Mouse (Mus musculus): ENCODE results near the gene Tmem145. TPM values are rescaled to one million over a fixed set of nuclear protein-coding genes. Genes with fewer than 3 reads are reported as not detected.

Tmem145 gene
- polyA plus RNA-seq, 1 experiment: 226 TPM

GRCm38 (mm10) chr7:25279076-25279860 lies 26.6 kb upstream of the Tmem145 start:
- Histone ChIP-seq H3K27me3 (ENCODE audit: control insufficient read depth, insufficient read depth, low read length) (no peaks in the 10 kb centered on the region), H3K27ac (ENCODE audit: insufficient read depth, low read length) (peak overlapping the region; percentile 99), H3K4me1 (ENCODE audit: control insufficient read depth, insufficient read depth, low read length) (peaks cover 36% of the 10 kb centered on the region), H3K4me3 (replicated peaks; ENCODE audit: insufficient read depth, low read depth, low read length) (peak overlapping the region; percentile 90)
- peak; percentile 93 for DNase-seq
- 1% methylated on average over 49 of the region's 49 CpGs for WGBS
- TF ChIP-seq POLR2A (IDR thresholded peaks at IDR 0.05; ENCODE audit: borderline replicate concordance, insufficient read depth, low read length): peak; percentile 43; the same call in 1 of the 2 replicates
- no peak for TF ChIP-seq CTCF (IDR thresholded peaks at IDR 0.05; ENCODE audit: borderline replicate concordance, insufficient read depth, low read depth, low read length)

GRCm38 (mm10) chr7:25279861-25280791 lies 25.8 kb upstream of the Tmem145 start:
- Histone ChIP-seq H3K27ac (ENCODE audit: insufficient read depth, low read length) (peak overlapping the region; percentile 99), H3K4me3 (replicated peaks; ENCODE audit: insufficient read depth, low read depth, low read length) (peak overlapping the region; percentile 90), H3K4me1 (ENCODE audit: control insufficient read depth, insufficient read depth, low read length) (peaks cover 37% of the 10 kb centered on the region), H3K27me3 (ENCODE audit: control insufficient read depth, insufficient read depth, low read length) (no peaks in the 10 kb centered on the region)
- WGBS: 5% methylated on average over 6 of the region's 6 CpGs
- TF ChIP-seq CTCF (IDR thresholded peaks at IDR 0.05; ENCODE audit: borderline replicate concordance, insufficient read depth, low read depth, low read length): no peak
- peak; percentile 54 to 60 for DNase-seq

GRCm38 (mm10) chr7:25281166-25281733 lies 24.7 kb upstream of the Tmem145 start:
- peak in 1 of 2 experiments; percentile 34 for DNase-seq
- Histone ChIP-seq H3K27me3 (ENCODE audit: control insufficient read depth, insufficient read depth, low read length) (no peaks in the 10 kb centered on the region), H3K4me3 (replicated peaks; ENCODE audit: insufficient read depth, low read depth, low read length) (peak overlapping the region; percentile 57), H3K27ac (ENCODE audit: insufficient read depth, low read length) (peak overlapping the region; percentile 99), H3K4me1 (ENCODE audit: control insufficient read depth, insufficient read depth, low read length) (peaks cover 34% of the 10 kb centered on the region)
- no peak for TF ChIP-seq POLR2A (IDR thresholded peaks at IDR 0.05; ENCODE audit: borderline replicate concordance, insufficient read depth, low read length)
- no peak for TF ChIP-seq CTCF (IDR thresholded peaks at IDR 0.05; ENCODE audit: borderline replicate concordance, insufficient read depth, low read depth, low read length)
- 14% methylated on average over 12 of the region's 12 CpGs for WGBS

GRCm38 (mm10) chr7:25281734-25282601 lies 23.9 kb upstream of the Tmem145 start:
- no peaks in the 10 kb centered on the region for H3K27me3 ChIP-seq (ENCODE audit: control insufficient read depth, insufficient read depth, low read length)
- peak; percentile 97 to 98 for DNase-seq
- TF ChIP-seq POLR2A (IDR thresholded peaks at IDR 0.05; ENCODE audit: borderline replicate concordance, insufficient read depth, low read length): peak; percentile 56; the same call in 1 of the 2 replicates
- no peak for TF ChIP-seq CTCF (IDR thresholded peaks at IDR 0.05; ENCODE audit: borderline replicate concordance, insufficient read depth, low read depth, low read length)
- 1% methylated on average over 107 of the region's 108 CpGs for WGBS
- peak overlapping the region; percentile 96 for H3K4me3 ChIP-seq (replicated peaks; ENCODE audit: insufficient read depth, low read depth, low read length)
- H3K4me1 ChIP-seq (ENCODE audit: control insufficient read depth, insufficient read depth, low read length): peaks cover 34% of the 10 kb centered on the region
- peak overlapping the region; percentile 99 for H3K27ac ChIP-seq (ENCODE audit: insufficient read depth, low read length)

GRCm38 (mm10) chr7:25282731-25283211 lies 23.1 kb upstream of the Tmem145 start:
- no peaks in the 10 kb centered on the region for H3K27me3 ChIP-seq (ENCODE audit: control insufficient read depth, insufficient read depth, low read length)
- peaks cover 30% of the 10 kb centered on the region for H3K4me1 ChIP-seq (ENCODE audit: control insufficient read depth, insufficient read depth, low read length)
- peak overlapping the region; percentile 59 for H3K27ac ChIP-seq (ENCODE audit: insufficient read depth, low read length)
- peak overlapping the region; percentile 96 for H3K4me3 ChIP-seq (replicated peaks; ENCODE audit: insufficient read depth, low read depth, low read length)
- 1% methylated on average over 28 of the region's 36 CpGs for WGBS
- TF ChIP-seq POLR2A (IDR thresholded peaks at IDR 0.05; ENCODE audit: borderline replicate concordance, insufficient read depth, low read length) (no peak), CTCF (IDR thresholded peaks at IDR 0.05; ENCODE audit: borderline replicate concordance, insufficient read depth, low read depth, low read length) (no peak)
- DNase-seq: peak; percentile 65 to 70

GRCm38 (mm10) chr7:25283637-25284036 lies 22.3 kb upstream of the Tmem145 start:
- no peak for TF ChIP-seq CTCF (IDR thresholded peaks at IDR 0.05; ENCODE audit: borderline replicate concordance, insufficient read depth, low read depth, low read length)
- no peak for TF ChIP-seq POLR2A (IDR thresholded peaks at IDR 0.05; ENCODE audit: borderline replicate concordance, insufficient read depth, low read length)
- H3K27ac ChIP-seq (ENCODE audit: insufficient read depth, low read length): peak overlapping the region; percentile 18
- peak overlapping the region; percentile 96 for H3K4me3 ChIP-seq (replicated peaks; ENCODE audit: insufficient read depth, low read depth, low read length)
- peaks cover 29% of the 10 kb centered on the region for H3K4me1 ChIP-seq (ENCODE audit: control insufficient read depth, insufficient read depth, low read length)
- DNase-seq: peak in 1 of 2 experiments; percentile 32
- 12% methylated on average over 5 of the region's 5 CpGs for WGBS
- H3K27me3 ChIP-seq (ENCODE audit: control insufficient read depth, insufficient read depth, low read length): no peaks in the 10 kb centered on the region

All from cerebellum, adult 2 months (tissue).